1 mouse cellular context compared by ENCODE assay signal in genomic region chr4:116707666-116708065, GRCm38 (mm10).
TF ChIP-seq lines count a peak whose summit lies in the region.

No protein-coding gene starts in this region.

TF ChIP-seq in CH12.LX, 34 proteins besides CTCF, POLR2A, EP300 and RAD21:
- TF ChIP-seq SIN3A (IDR thresholded peaks at IDR 0.05; ENCODE audit: low read length) (no peak), USF2 (conservative IDR thresholded peaks at IDR 0.05; ENCODE audit: low read depth, low read length) (no peak), ETS1 (conservative IDR thresholded peaks at IDR 0.05; ENCODE audit: low read depth, low read length) (no peak), NRF1 (IDR thresholded peaks at IDR 0.05; ENCODE audit: low read depth, low read length) (no peak), ZNF384 (IDR thresholded peaks at IDR 0.05; ENCODE audit: low read depth, low read length) (no peak), MYC (IDR thresholded peaks at IDR 0.05; ENCODE audit: low read depth, low read length) (no peak), E2F4 (IDR thresholded peaks at IDR 0.05; ENCODE audit: insufficient replicate concordance, low read depth, low read length) (no peak), BHLHE40 (IDR thresholded peaks at IDR 0.05; ENCODE audit: low read depth, low read length) (no peak), TBP (conservative IDR thresholded peaks at IDR 0.05; ENCODE audit: low read depth, low read length) (no peak), HCFC1 (IDR thresholded peaks at IDR 0.05; ENCODE audit: low read depth, low read length) (no peak), RCOR1 (conservative IDR thresholded peaks at IDR 0.05; ENCODE audit: low read depth, low read length) (no peak)
